ENCODE assay signal across 13 mouse cellular contexts in the genomic region with DNA sequence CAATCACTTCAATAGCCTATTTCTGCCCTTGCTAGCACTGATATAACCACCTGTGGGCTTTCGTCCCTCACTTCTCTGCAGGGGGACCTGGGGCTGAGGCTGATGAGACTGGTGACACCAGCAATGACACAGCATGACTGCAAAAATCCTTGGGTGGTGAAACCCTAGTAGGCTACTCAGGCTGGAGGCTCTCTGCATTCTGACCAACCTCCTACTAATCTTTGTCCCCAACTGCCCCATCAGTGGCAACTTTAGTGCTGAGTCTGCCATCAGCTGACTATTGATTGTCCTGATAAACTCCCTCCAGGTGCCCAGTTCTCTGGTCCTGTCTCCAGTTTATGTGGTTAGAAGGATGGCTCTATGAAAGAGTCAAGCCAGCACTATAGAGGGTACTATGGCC. TPM values are rescaled to one million over a fixed set of nuclear protein-coding genes. Genes with fewer than 3 reads are reported as not detected.
DNase-seq lines count a peak whose midpoint lies in the region; ATAC-seq and TF ChIP-seq lines count a peak whose summit lies in the region.
"Had no signal": no experiment of that assay in that cellular context is flagged by ENCODE, and none has a peak within 500 bp of the region (broad histone marks: within the 10 kb centered on the region; RNA-seq: fewer than 3 reads in every experiment).

No protein-coding gene starts in this region.

- H3K27me3 ChIP-seq in heart, embryonic 11.5 days (ENCODE audit: control insufficient read depth, insufficient read depth, low read length), result no peaks in the 10 kb centered on the region
- no peaks in the 10 kb centered on the region for H3K27me3 ChIP-seq in lung, embryonic 16.5 days (ENCODE audit: control insufficient read depth, insufficient read depth, low read depth, low read length)
- H3K27me3 ChIP-seq in limb, embryonic 15.5 days, result no peaks in the 10 kb centered on the region
- H3K27me3 ChIP-seq in stomach, postnatal 0 days (ENCODE audit: control insufficient read depth, insufficient read depth, low read length), result no peaks in the 10 kb centered on the region
- no peaks in the 10 kb centered on the region for H3K27me3 ChIP-seq in forebrain, embryonic 15.5 days
- H3K27me3 ChIP-seq in hindbrain, embryonic 11.5 days (ENCODE audit: control insufficient read depth, insufficient read depth, low read length), result no peaks in the 10 kb centered on the region

- H3K27ac ChIP-seq in heart, embryonic 11.5 days (ENCODE audit: low read depth, low read length), result peak overlapping the region; percentile 78
- peak overlapping the region; percentile 95 for H3K27ac ChIP-seq in lung, embryonic 16.5 days (ENCODE audit: low read length)
- H3K27ac ChIP-seq in limb, embryonic 15.5 days, result peak overlapping the region; percentile 91
- H3K27ac ChIP-seq in stomach, postnatal 0 days (replicated peaks), result 0 out of 2 replicates have a peak overlapping the region, but pooled peaks have one; percentile 45
- no peak overlapping the region for H3K27ac ChIP-seq in forebrain, embryonic 15.5 days (replicated peaks)
- no peak overlapping the region for H3K27ac ChIP-seq in hindbrain, embryonic 11.5 days (ENCODE audit: low read depth, low read length)

- no peak overlapping the region for H3K4me3 ChIP-seq in heart, embryonic 11.5 days (ENCODE audit: low read depth, low read length)
- H3K4me3 ChIP-seq in lung, embryonic 16.5 days (ENCODE audit: low read length), result no peak overlapping the region
- no peak overlapping the region for H3K4me3 ChIP-seq in limb, embryonic 15.5 days
- H3K4me3 ChIP-seq in stomach, postnatal 0 days (ENCODE audit: low read depth, low read length), result no peak overlapping the region
- no peak overlapping the region for H3K4me3 ChIP-seq in forebrain, embryonic 15.5 days
- no peak overlapping the region for H3K4me3 ChIP-seq in hindbrain, embryonic 11.5 days (ENCODE audit: low read depth, low read length)

- H3K9me3 ChIP-seq in heart, embryonic 11.5 days (replicated peaks; ENCODE audit: control insufficient read depth, low read length), result no peaks in the 10 kb centered on the region
- H3K9me3 ChIP-seq in lung, embryonic 16.5 days (ENCODE audit: control insufficient read depth, low read length), result no peaks in the 10 kb centered on the region
- H3K9me3 ChIP-seq in limb, embryonic 15.5 days, result no peaks in the 10 kb centered on the region
- H3K9me3 ChIP-seq in stomach, postnatal 0 days (ENCODE audit: control insufficient read depth, low read length), result no peaks in the 10 kb centered on the region
- H3K9me3 ChIP-seq in forebrain, embryonic 15.5 days, result no peaks in the 10 kb centered on the region
- H3K9me3 ChIP-seq in hindbrain, embryonic 11.5 days (ENCODE audit: control insufficient read depth, low read length), result no peaks in the 10 kb centered on the region

- H3K9ac ChIP-seq in heart, embryonic 11.5 days (ENCODE audit: low read depth, low read length), result no peak overlapping the region
- peak overlapping the region; percentile 40 for H3K9ac ChIP-seq in lung, embryonic 16.5 days (ENCODE audit: low read length)
- no peak overlapping the region for H3K9ac ChIP-seq in limb, embryonic 15.5 days
- no peak overlapping the region for H3K9ac ChIP-seq in stomach, postnatal 0 days (ENCODE audit: low read length)
- no peak overlapping the region for H3K9ac ChIP-seq in forebrain, embryonic 15.5 days (replicated peaks)
- H3K9ac ChIP-seq in hindbrain, embryonic 11.5 days (ENCODE audit: low read depth, low read length), result no peak overlapping the region

- peaks cover 47% of the 10 kb centered on the region for H3K4me1 ChIP-seq in heart, embryonic 11.5 days (ENCODE audit: control insufficient read depth, insufficient read depth, low read length)
- H3K4me1 ChIP-seq in lung, embryonic 16.5 days (replicated peaks; ENCODE audit: control insufficient read depth, insufficient read depth, low read length), result peaks cover 47% of the 10 kb centered on the region
- H3K4me1 ChIP-seq in limb, embryonic 15.5 days, result peaks cover 61% of the 10 kb centered on the region
- H3K4me1 ChIP-seq in stomach, postnatal 0 days (replicated peaks; ENCODE audit: control insufficient read depth, insufficient read depth), result peaks cover 2% of the 10 kb centered on the region; the same call in 1 of the 2 replicates
- H3K4me1 ChIP-seq in forebrain, embryonic 15.5 days, result no peaks in the 10 kb centered on the region
- no peaks in the 10 kb centered on the region for H3K4me1 ChIP-seq in hindbrain, embryonic 11.5 days (replicated peaks; ENCODE audit: control insufficient read depth, insufficient read depth, low read length)

- peaks cover 12% of the 10 kb centered on the region for H3K36me3 ChIP-seq in heart, embryonic 11.5 days (ENCODE audit: control insufficient read depth, insufficient read depth, low read length)
- H3K36me3 ChIP-seq in lung, embryonic 16.5 days (ENCODE audit: control insufficient read depth, insufficient read depth, low read length), result no peaks in the 10 kb centered on the region
- H3K36me3 ChIP-seq in limb, embryonic 15.5 days, result peaks cover 17% of the 10 kb centered on the region; the same call in 1 of the 2 replicates
- H3K36me3 ChIP-seq in stomach, postnatal 0 days (ENCODE audit: control insufficient read depth, insufficient read depth, low read length), result no peaks in the 10 kb centered on the region
- no peaks in the 10 kb centered on the region for H3K36me3 ChIP-seq in forebrain, embryonic 15.5 days
- no peaks in the 10 kb centered on the region for H3K36me3 ChIP-seq in hindbrain, embryonic 11.5 days (ENCODE audit: control insufficient read depth, insufficient read depth, low read length)

- WGBS in heart, embryonic 11.5 days (ENCODE audit: insufficient replicate concordance), result 83% methylated on average over 1 of the region's 1 CpGs
- WGBS in lung, embryonic 16.5 days, result 91% methylated on average over 1 of the region's 1 CpGs
- WGBS in limb, embryonic 15.5 days, result 94% methylated on average over 1 of the region's 1 CpGs
- WGBS in stomach, postnatal 0 days, result 100% methylated on average over 1 of the region's 1 CpGs
- WGBS in forebrain, embryonic 15.5 days, result 90% methylated on average over 1 of the region's 1 CpGs
- WGBS in hindbrain, embryonic 11.5 days, result 90% methylated on average over 1 of the region's 1 CpGs

- H3K4me2 ChIP-seq in heart, embryonic 11.5 days, result no peak overlapping the region
- H3K4me2 ChIP-seq in lung, embryonic 16.5 days (ENCODE audit: low read depth, low read length), result no peak overlapping the region
- H3K4me2 ChIP-seq in limb, embryonic 15.5 days, result no peak overlapping the region
- no peak overlapping the region for H3K4me2 ChIP-seq in stomach, postnatal 0 days (replicated peaks; ENCODE audit: low read depth)
- H3K4me2 ChIP-seq in forebrain, embryonic 15.5 days (replicated peaks), result no peak overlapping the region
- no peak overlapping the region for H3K4me2 ChIP-seq in hindbrain, embryonic 11.5 days (replicated peaks; ENCODE audit: low read depth, low read length)

- no peak for DNase-seq in heart, postnatal 10 days
- DNase-seq in lung, postnatal 25 days (ENCODE audit: low spot score), result no peak
- no peak for DNase-seq in stomach, postnatal 0 days (ENCODE audit: low spot score)
- no peak for DNase-seq in hindbrain, embryonic 11.5 days (ENCODE audit: low spot score)
- DNase-seq: kidney, adult 2 months; lung, postnatal 14 days; right cerebral cortex, postnatal 4 days had no signal

- ATAC-seq in heart, embryonic 11.5 days (replicated peaks; ENCODE audit: insufficient number of reproducible peaks, low FRiP score, low TSS enrichment), result no peak
- ATAC-seq in lung, embryonic 16.5 days (ENCODE audit: low read depth), result no peak
- no peak for ATAC-seq in limb, embryonic 15.5 days (ENCODE audit: insufficient number of reproducible peaks, low FRiP score, low TSS enrichment, low read depth)
- no peak for ATAC-seq in stomach, postnatal 0 days (ENCODE audit: low FRiP score, low TSS enrichment)
- no peak for ATAC-seq in forebrain, embryonic 15.5 days (replicated peaks)
- no peak for ATAC-seq in hindbrain, embryonic 11.5 days (ENCODE audit: low FRiP score)
- ATAC-seq: forebrain, embryonic 14.5 days had no signal

- no peak for TF ChIP-seq EP300 in stomach, postnatal 0 days (optimal IDR thresholded peaks at IDR 0.05)

- no peak for TF ChIP-seq CTCF in stomach, postnatal 0 days (IDR thresholded peaks at IDR 0.05; ENCODE audit: low read depth)

- intact Hi-C loops in heart, postnatal 10 days (cut with DNase I), result no loop called here

RNA-seq across cellular contexts. Expression of a gene that starts 54.6 kb away (rescaled TPM):
- polyA plus RNA-seq in heart, embryonic 11.5 days (2014; fragmentation: Nextera tagmentation; extraction: Ambion mirVana), result 39.7 and 44.5 TPM in 2 replicates
- total RNA-seq in heart, postnatal 10 days (2021), result 10 to 100 TPM; 11.0 to 11.9 TPM
- polyA plus RNA-seq in lung, embryonic 16.5 days (2015; fragmentation: Nextera tagmentation; extraction: Ambion mirVana), result 15.9 and 17.7 TPM in 2 replicates
- polyA plus RNA-seq in limb, embryonic 15.5 days (2015; fragmentation: Nextera tagmentation; extraction: Ambion mirVana), result 17.6 and 35.9 TPM in 2 replicates
- 24.0 and 24.1 TPM in 2 replicates for polyA plus RNA-seq in stomach, postnatal 0 days (2015; fragmentation: Nextera tagmentation; extraction: Ambion mirVana)
- 3.2 and 6.9 TPM in 2 replicates for polyA plus RNA-seq in forebrain, embryonic 15.5 days (2015; fragmentation: Nextera tagmentation; extraction: Ambion mirVana)
- 8.3 and 14.3 TPM in 2 replicates for polyA plus RNA-seq in hindbrain, embryonic 11.5 days (2014; fragmentation: Nextera tagmentation; extraction: Ambion mirVana)
- total RNA-seq: common myeloid progenitor, adult 5-6 weeks had no signal

Comparison
In these comparisons a context has a peak if more than half of its experiments do, and no peak if none do; other contexts are left out.
1. H3K27ac ChIP-seq: peak in heart, embryonic 11.5 days (single experiment), lung, embryonic 16.5 days (single experiment), limb, embryonic 15.5 days (single experiment) and stomach, postnatal 0 days (single experiment); none in forebrain, embryonic 15.5 days (single experiment) and hindbrain, embryonic 11.5 days (single experiment).